Mouse (Mus musculus): Measurements from ENCODE around the gene Slc1a7. TPM values are rescaled to one million over a fixed set of nuclear protein-coding genes. Genes with fewer than 3 reads are reported as not detected.

The Slc1a7 gene
- total RNA-seq, 2 experiments from 2014 or later: 0.72 to 0.79 TPM

DNA sequence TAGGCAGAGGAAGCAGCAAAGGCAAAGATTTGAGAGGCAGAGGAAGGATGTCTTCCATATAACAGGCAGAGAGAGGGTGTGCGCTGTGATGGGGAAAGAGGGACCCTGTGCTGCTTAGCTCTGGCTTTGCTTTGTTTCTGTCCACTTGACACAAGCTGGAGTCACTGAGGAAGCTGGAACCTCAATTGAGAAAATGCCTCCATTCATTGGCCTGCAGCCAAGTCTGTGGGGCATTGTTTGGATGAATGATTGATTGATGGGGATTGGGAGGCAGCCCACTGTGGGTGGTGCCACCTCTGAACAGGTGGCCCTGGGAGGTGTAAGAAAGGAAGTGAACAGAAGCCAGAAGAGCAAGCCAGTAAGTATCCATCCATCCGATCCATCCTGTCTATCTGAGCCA, 5.3 kb upstream of the Slc1a7 start:
- intact Hi-C loops (cut with DNase I): no loop called here
- DNase-seq (ENCODE audit: low spot score in 2 of 2): no peak

GRCm38 (mm10) chr4:107966416-107967109, 1.6 kb upstream of the Slc1a7 start:
- intact Hi-C loops (cut with DNase I): no loop called here
- no peak for DNase-seq (ENCODE audit: low spot score in 2 of 2)

DNA sequence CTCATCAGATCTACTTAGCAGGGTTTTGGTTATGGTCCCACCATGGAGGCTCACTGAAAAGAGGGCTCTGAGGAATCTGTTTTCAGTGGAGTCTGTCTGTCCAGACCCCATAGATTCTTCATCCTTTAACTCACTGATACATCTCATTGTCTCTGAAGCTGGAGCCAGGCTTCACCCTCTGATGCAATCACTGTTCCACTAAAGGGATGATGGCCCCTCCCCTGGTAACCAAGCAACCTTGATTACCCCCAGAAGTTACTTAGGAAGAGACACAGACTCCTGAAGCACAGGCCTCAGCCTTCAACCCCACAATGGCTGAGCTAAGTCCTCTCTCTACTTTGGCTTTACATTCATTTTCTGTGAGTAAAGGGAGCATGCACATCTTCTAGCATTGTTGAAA, 1.6 kb downstream of the Slc1a7 start:
- intact Hi-C loops (cut with DNase I): no loop called here
- DNase-seq (ENCODE audit: low spot score in 2 of 2): no peak

- intact Hi-C loops (cut with DNase I): no loop called here
- DNase-seq (ENCODE audit: low spot score in 2 of 2): no peak
These were observed 3.0 kb downstream of the Slc1a7 start for GRCm38 (mm10) chr4:107971162-107971561.

DNA sequence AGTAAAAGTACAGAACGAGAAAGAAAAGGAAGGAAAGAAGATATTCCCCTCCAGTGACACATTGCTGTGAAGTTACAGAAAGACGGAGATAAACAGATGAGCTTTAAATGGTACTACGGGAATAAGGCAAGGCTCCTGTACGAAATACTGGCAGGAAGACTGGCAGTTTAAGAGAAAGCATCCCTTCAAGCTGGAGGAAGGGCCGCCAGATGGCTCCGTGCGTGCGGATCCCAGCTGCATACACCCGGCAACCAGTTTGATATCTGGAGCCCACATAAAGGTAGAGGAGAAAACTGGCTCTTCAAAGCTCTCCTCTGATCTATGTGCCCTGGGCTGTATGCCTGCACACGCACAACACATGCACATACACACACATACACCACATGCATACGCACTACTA, 6.4 kb downstream of the Slc1a7 start:
- no peak for DNase-seq (ENCODE audit: low spot score in 2 of 2)
- intact Hi-C loops (cut with DNase I): no loop called here

GRCm38 (mm10) chr4:107975004-107975403, 6.9 kb downstream of the Slc1a7 start:
- intact Hi-C loops (cut with DNase I): no loop called here
- DNase-seq (ENCODE audit: low spot score in 2 of 2): no peak

GRCm38 (mm10) chr4:107977593-107977992, 9.5 kb downstream of the Slc1a7 start:
- intact Hi-C loops (cut with DNase I): no loop called here
- no peak for DNase-seq (ENCODE audit: low spot score in 2 of 2)

- intact Hi-C loops (cut with DNase I): no loop called here
- DNase-seq (ENCODE audit: low spot score in 2 of 2): peak; percentile 41 to 48
These were observed 11.4 kb downstream of the Slc1a7 start for GRCm38 (mm10) chr4:107979530-107979929.

DNA sequence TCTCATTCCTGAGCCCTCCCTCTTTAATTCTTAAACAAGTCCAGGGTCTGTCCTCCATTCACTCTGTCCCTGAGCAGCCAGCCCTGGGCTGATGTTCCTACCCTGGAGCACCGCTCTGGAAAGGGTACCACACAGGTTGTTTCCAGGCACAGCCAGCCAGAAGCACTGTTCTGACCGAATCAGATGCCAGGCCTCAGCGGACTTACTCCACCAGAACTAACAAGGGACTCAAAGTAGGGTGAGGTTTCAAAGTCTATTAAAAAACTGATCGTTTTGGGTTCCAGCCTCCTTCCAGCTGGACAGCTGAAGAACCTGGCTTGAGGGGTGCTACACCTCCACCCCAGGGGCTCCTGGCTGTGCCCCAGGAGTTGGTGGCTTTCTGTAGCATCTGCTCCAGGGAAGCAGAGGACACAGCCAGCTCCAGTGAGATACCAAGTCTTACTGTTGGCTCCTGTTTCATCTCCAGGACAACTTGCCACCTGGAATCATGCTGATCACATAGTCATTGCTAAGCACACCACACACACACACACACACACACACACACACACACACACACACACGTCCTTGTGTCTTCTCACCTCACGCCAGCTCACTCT, 12.0 kb downstream of the Slc1a7 start:
- intact Hi-C loops (cut with DNase I): loop anchor here (5.0 kb wide), 1 partner anchor 77 kb away; no protein-coding TSS in a partner anchor
- no peak for DNase-seq (ENCODE audit: low spot score in 2 of 2)

GRCm38 (mm10) chr4:107983717-107984116, 15.6 kb downstream of the Slc1a7 start:
- intact Hi-C loops (cut with DNase I): loop anchor here (5.0 kb wide), 1 partner anchor 74 kb away; no protein-coding TSS in a partner anchor
- DNase-seq (ENCODE audit: low spot score in 2 of 2): no peak

- intact Hi-C loops (cut with DNase I): loop anchor here (5.0 kb wide), 1 partner anchor 73 kb away; no protein-coding TSS in a partner anchor
- peak; percentile 84 to 86 for DNase-seq (ENCODE audit: low spot score in 2 of 2)
These were observed 16.3 kb downstream of the Slc1a7 start for GRCm38 (mm10) chr4:107984282-107984981.

DNA sequence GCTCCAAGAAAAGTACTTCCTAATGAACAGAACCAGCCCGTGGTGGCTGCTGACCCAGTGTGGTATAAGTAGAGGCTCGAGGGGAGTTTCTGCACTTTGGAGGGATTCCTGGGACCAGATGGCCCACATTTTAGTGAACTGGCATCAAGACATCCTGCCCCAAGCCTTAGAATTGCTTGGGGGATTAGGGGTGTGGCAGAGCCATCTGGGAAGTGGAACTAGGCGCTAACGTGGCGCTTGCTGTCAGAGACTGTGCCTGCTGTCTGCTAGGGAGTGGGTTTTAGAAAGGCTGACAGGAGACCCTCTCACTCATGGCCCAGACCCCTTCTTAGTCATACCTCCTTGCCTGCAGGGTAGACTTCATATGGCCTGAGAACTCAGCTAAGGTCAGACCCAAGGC, 17.7 kb downstream of the Slc1a7 start:
- DNase-seq (ENCODE audit: low spot score in 2 of 2): no peak
- intact Hi-C loops (cut with DNase I): no loop called here

GRCm38 (mm10) chr4:107986386-107987168, 18.4 kb downstream of the Slc1a7 start:
- intact Hi-C loops (cut with DNase I): no loop called here

DNA sequence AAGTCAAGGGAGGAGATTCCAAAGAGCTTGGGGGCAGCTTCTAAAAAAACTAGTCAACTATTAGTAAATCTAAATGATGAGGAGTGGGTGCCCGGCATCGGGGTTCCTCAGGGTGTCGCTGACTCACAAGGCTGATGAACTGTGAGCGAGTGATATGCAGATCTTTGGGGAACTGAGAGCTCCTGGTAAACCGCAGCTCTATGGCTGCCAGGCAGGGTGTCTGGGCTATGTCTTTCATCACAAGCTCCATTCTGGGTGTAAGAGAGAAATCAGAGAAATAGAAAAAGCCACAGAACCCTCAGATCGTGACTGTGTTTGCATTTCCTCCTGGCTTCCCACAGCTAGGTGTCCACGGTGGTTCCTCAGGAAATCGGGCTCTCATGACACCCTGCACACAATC, 20.8 kb downstream of the Slc1a7 start:
- no peak for DNase-seq (ENCODE audit: low spot score in 2 of 2)
- intact Hi-C loops (cut with DNase I): no loop called here

More at GRCm38 (mm10) chr4:107986386-107987168, 18.4 kb downstream of the Slc1a7 start:
- no peak for DNase-seq (ENCODE audit: low spot score in 2 of 2)

- no peak for DNase-seq (ENCODE audit: low spot score in 2 of 2)
- intact Hi-C loops (cut with DNase I): no loop called here
These were observed 22.7 kb downstream of the Slc1a7 start for GRCm38 (mm10) chr4:107990818-107991217.

GRCm38 (mm10) chr4:107991879-107992278, 23.7 kb downstream of the Slc1a7 start:
- no peak for DNase-seq (ENCODE audit: low spot score in 2 of 2)
- intact Hi-C loops (cut with DNase I): no loop called here

DNA sequence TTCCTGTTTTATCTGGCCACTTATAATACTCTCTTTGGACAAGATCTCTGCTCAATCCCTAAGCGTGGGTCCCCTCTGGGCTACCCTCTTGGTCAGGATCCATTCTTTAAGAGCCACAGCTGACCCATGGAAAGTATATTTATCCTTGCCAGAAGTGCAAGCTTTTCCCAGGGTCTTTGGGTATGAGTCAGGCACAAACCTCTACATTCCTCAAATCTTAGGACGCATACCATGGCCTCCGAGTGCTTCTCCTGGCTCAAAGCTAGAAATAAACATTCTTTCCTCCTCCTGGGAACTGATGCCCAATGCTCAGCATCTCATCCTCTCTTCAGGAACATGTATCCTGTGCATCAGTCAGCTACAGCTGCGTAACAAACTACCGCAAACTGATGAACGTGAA, 26.9 kb downstream of the Slc1a7 start:
- intact Hi-C loops (cut with DNase I): no loop called here
- DNase-seq (ENCODE audit: low spot score in 2 of 2): no peak

GRCm38 (mm10) chr4:107995727-107996126, 27.6 kb downstream of the Slc1a7 start:
- intact Hi-C loops (cut with DNase I): no loop called here
- DNase-seq (ENCODE audit: low spot score in 2 of 2): no peak

GRCm38 (mm10) chr4:107996418-107996986, 28.4 kb downstream of the Slc1a7 start:
- intact Hi-C loops (cut with DNase I): no loop called here
- DNase-seq (ENCODE audit: low spot score in 2 of 2): no peak

All from left cerebral cortex, postnatal 36 days (tissue).